Mouse (Mus musculus): ENCODE data around the gene Jdp2. TPM values are rescaled to one million over a fixed set of nuclear protein-coding genes. Genes with fewer than 3 reads are reported as not detected.

The Jdp2 gene
- polyA plus RNA-seq, 1 experiment from 2014 or later = 0.25 TPM

DNA sequence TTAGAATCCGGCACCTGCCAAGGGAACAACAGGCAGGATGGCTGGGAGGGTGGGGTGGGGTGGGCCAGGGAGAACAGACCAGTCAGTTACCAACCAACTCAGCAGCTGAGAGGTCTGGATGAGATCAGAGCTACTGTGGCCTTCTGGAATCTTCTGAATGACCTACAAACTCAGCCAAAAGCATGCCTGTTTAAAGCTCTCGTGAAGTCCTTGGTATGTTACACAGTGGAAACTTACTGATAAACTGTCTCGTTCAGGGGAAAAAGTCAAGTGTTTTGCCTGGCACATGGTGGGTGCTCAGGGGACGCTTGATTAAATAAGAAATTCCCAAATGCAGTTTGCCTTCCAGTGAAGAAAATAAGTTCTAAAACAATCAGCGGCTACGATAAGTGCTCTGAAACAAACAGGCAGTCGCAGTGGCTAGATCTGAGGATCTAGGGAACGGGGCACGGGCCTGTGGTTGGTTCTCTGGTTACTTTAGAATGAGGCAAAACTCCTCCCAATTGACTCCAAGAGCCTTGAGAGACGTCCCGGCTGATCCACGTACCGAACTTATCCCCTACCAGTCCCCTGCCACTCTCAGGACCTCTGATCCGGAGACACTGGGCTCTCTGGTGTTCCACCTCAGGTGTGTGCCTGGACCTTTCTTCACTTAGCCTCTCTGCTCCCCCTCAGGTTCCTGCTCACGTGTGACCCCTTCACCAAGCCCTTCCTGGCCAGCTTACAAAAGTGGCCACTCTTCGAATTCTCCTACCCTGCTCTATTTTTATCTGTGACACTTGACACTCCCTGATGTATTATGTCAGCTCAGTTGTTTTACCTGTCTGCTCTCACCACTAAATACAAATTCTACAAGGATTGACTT lies 85.8 kb downstream of the Jdp2 start:
- no peak for DNase-seq (ENCODE audit: low spot score)
- H3K4me1 ChIP-seq (replicated peaks) = peaks cover 12% of the 10 kb centered on the region
- no peak overlapping the region for H3K27ac ChIP-seq
- H3K36me3 ChIP-seq = no peaks in the 10 kb centered on the region
- H3K27me3 ChIP-seq (ENCODE audit: insufficient read depth, poor library complexity, severe bottlenecking) = peaks cover 6% of the 10 kb centered on the region; the same call in 1 of the 2 replicates
- H3K4me3 ChIP-seq = no peak overlapping the region
- no peaks in the 10 kb centered on the region for H3K9me3 ChIP-seq
- 84% methylated on average over 16 of the region's 16 CpGs for WGBS

DNA sequence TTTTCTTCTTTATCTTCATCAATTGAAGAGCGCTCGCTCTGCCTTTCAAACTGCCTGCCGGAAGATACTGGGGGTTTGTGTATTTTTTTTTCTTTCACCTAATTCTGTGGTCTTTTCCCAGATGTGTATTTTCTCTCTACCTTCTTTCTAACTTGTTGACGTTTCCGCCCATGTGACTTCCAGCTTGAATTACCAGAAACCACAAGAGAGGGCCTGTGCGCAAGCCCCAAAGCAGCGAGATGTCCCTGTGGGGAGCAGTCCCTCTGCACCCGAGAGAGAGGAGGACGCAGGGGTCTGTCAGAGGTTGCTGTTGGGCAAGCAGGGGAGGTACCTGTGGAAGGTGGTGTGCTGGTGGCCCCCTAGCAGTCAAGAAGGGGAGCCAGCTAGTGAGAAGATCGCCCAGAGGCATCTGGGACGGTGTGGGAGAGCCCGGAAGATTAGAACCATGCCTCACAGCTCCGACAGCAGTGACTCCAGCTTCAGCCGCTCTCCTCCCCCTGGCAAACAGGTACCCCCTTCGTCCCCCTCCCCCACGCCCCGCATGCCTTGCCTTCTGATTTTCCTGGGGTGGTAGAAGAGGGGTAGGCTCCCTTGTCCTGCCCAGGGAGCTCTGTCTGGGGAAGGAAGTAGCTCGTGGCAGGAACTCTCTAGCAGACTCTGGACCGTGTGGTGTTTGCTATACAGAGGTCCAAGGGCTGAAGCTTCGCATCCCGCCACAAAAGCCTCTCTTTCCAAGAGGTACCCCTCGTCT lies 87.8 kb downstream of the Jdp2 start, which contains the start of gene Batf:
Gene Batf (plus strand): TSS at position 204 of the 751 bp plus-strand sequence.
- H3K4me1 ChIP-seq (replicated peaks) = peaks cover 7% of the 10 kb centered on the region
- H3K27ac ChIP-seq = no peak within 1 kb of the TSS
- H3K4me3 ChIP-seq = 0 out of 2 replicates have a peak within 1 kb of the TSS, but pooled peaks have one; percentile 26
- H3K9me3 ChIP-seq = no peaks in the 10 kb centered on the region
- H3K27me3 ChIP-seq (ENCODE audit: insufficient read depth, poor library complexity, severe bottlenecking) = peaks cover 6% of the 10 kb centered on the region; the same call in 1 of the 2 replicates
- no peak for DNase-seq (ENCODE audit: low spot score)
- 37% methylated on average over 22 of the region's 22 CpGs for WGBS
- H3K36me3 ChIP-seq = no peaks in the 10 kb centered on the region

DNA sequence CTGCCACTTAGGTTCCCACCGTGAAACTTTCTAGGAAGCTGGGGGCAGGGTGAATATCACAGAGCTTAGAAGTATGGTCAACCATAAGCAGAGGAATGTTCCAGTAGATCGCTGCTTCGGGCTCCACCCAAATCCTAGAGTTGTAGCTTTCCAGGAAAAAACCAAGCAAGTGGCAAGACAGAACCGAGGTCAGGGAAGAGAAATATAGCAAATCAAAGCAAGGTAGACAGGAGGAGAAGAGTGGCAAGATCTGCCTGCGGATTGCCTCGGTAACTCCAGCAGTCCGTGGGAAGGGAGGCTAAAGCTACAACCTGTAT lies 88.3 kb downstream of the Jdp2 start:
- Histone ChIP-seq H3K9me3 (no peaks in the 10 kb centered on the region), H3K27me3 (ENCODE audit: insufficient read depth, poor library complexity, severe bottlenecking) (peaks cover 6% of the 10 kb centered on the region; the same call in 1 of the 2 replicates), H3K36me3 (no peaks in the 10 kb centered on the region), H3K4me3 (no peak overlapping the region), H3K4me1 (replicated peaks) (peaks cover 7% of the 10 kb centered on the region), H3K27ac (no peak overlapping the region)
- no peak for DNase-seq (ENCODE audit: low spot score)
- 79% methylated on average over 7 of the region's 7 CpGs for WGBS

DNA sequence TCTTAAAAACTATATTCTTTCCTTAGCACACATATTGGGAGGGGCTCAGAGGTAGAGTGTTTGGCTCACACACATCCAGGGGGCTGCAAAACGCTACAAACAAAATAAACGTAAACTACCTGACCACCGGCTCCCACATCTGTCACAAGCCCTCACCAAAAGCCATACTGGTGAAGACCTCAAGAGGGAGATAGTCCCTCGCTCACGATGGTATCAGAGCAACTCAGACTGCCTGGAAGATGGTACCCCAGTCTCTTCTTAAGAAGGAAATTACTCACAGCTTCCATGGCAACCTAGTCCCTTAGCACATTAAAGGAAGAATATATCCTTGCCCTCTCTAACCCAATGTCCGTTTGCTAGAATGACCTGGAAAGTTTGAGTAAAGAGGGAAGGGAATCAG lies 89.0 kb downstream of the Jdp2 start:
- Histone ChIP-seq H3K9me3 (no peaks in the 10 kb centered on the region), H3K4me3 (no peak overlapping the region), H3K27ac (no peak overlapping the region), H3K4me1 (replicated peaks) (peaks cover 7% of the 10 kb centered on the region), H3K36me3 (no peaks in the 10 kb centered on the region), H3K27me3 (ENCODE audit: insufficient read depth, poor library complexity, severe bottlenecking) (peaks cover 6% of the 10 kb centered on the region; the same call in 1 of the 2 replicates)
- WGBS = 72% methylated on average over 6 of the region's 6 CpGs
- no peak for DNase-seq (ENCODE audit: low spot score)

Other genes starting within 250 kb of the Jdp2 start
- gene Tmed10, start 224.2 kb upstream of the Jdp2 start, polyA plus RNA-seq (2016; fragmentation: Nextera tagmentation; extraction: Ambion mirVana) = 253 and 254 TPM in 2 replicates
- gene Fos, start 125.1 kb upstream of the Jdp2 start, polyA plus RNA-seq (2016; fragmentation: Nextera tagmentation; extraction: Ambion mirVana) = 1.5 TPM in 2 replicates
- 2.2 and 2.5 TPM in 2 replicates for gene Batf, start 87.6 kb downstream of the Jdp2 start, polyA plus RNA-seq (2016; fragmentation: Nextera tagmentation; extraction: Ambion mirVana)
- 0.90 and 1.0 TPM in 2 replicates for gene Flvcr2, start 147.5 kb downstream of the Jdp2 start, polyA plus RNA-seq (2016; fragmentation: Nextera tagmentation; extraction: Ambion mirVana)
- gene Erg28, start 225.5 kb downstream of the Jdp2 start, polyA plus RNA-seq (2016; fragmentation: Nextera tagmentation; extraction: Ambion mirVana) = 108 and 120 TPM in 2 replicates
- gene Ttll5, start 225.6 kb downstream of the Jdp2 start, polyA plus RNA-seq (2016; fragmentation: Nextera tagmentation; extraction: Ambion mirVana) = 18.0 and 18.3 TPM in 2 replicates

Measured in hindbrain, embryonic 10.5 days (tissue).